Mouse (Mus musculus): ENCODE data around the gene Gm20431.

Gm20431 gene

DNA sequence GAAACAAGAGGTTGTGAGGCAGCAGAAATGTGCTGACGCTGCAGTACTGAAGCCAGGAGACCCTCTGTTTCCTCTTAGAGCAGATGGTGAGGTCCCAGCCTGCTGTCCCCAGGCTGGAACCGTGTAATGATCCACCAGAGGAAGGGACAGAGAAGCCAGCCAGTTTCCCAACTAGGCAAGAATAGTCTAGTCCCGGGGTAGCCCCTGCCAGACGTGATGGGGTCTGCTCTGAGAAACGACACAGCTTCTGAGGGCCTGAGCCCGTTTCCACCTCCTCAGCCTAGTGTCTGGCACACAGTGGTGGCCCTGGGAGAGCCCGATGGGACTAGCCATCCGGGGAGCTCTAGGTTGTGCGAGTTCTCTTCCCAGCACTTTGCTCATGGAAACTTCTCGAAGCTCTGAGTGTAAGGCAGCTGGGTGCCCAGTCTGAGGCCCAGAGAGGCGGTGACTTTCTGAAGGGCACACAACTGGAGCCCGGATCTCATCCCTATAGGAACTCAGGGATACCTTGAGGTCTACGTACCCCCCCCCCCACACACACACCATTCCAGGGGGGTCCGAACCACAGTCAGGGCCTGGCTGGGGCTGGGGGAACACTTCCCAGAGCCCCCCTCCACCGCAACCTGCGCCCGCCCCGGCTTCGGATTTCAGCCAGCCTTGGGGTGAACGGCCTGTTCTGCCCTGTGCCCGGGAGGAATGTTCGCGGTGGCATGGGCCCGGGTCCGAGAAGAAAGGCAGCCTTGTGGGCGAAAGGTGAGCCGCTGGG, 64.4 kb downstream of the Gm20431 start:
- H3K27me3 ChIP-seq (ENCODE audit: control insufficient read depth, insufficient read depth, low read length, poor library complexity, severe bottlenecking) = no peaks in the 10 kb centered on the region
- no peak for DNase-seq (ENCODE audit: low read depth, low spot score)
- H3K36me3 ChIP-seq (ENCODE audit: control insufficient read depth, insufficient read depth, low read length, poor library complexity, severe bottlenecking) = no peaks in the 10 kb centered on the region

DNA sequence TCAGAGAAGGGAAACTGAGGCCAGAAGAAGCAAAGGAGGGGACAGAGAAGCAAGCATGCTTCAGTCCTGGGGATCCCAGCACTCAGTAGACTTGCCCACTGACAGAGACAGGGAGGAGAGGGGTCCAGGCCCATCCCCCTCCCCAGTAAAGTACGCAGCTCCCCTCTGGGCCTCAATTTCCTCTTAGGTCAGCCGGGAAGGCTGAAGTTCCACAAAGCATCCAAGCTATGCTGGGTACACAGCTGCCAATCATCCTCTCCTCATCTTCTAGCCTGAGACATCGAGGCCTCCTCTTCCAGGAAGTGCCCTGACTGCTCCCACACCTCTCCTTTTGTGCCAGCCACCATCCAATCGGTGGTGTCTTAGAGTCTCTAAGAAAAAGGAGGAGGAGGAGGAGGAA, 65.0 kb downstream of the Gm20431 start:
- Histone ChIP-seq H3K27me3 (ENCODE audit: control insufficient read depth, insufficient read depth, low read length, poor library complexity, severe bottlenecking) (no peaks in the 10 kb centered on the region), H3K36me3 (ENCODE audit: control insufficient read depth, insufficient read depth, low read length, poor library complexity, severe bottlenecking) (no peaks in the 10 kb centered on the region)
- DNase-seq (ENCODE audit: low read depth, low spot score) = no peak

DNA sequence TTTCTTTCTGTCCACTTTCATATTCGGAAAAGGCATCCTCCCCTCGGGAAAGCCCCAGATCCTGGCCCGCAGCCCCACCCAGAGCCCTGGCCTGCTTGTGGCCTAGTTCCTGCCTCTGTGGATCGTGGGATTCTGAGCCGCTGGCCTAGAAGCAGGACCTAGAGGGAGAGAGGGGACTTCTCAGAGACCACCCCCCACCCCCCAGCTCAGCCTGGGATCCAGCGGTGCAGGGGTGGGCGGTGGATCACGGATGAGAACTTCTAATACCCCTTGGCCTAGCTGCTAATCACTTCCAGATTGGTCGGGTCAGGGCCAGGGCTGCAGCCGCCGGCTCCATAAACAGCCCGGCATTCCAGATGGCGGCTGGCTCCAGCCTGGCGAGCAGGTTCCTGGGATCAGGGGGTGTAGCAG, 65.5 kb downstream of the Gm20431 start:
- no peak for DNase-seq (ENCODE audit: low read depth, low spot score)
- Histone ChIP-seq H3K36me3 (ENCODE audit: control insufficient read depth, insufficient read depth, low read length, poor library complexity, severe bottlenecking) (no peaks in the 10 kb centered on the region), H3K27me3 (ENCODE audit: control insufficient read depth, insufficient read depth, low read length, poor library complexity, severe bottlenecking) (no peaks in the 10 kb centered on the region)

DNA sequence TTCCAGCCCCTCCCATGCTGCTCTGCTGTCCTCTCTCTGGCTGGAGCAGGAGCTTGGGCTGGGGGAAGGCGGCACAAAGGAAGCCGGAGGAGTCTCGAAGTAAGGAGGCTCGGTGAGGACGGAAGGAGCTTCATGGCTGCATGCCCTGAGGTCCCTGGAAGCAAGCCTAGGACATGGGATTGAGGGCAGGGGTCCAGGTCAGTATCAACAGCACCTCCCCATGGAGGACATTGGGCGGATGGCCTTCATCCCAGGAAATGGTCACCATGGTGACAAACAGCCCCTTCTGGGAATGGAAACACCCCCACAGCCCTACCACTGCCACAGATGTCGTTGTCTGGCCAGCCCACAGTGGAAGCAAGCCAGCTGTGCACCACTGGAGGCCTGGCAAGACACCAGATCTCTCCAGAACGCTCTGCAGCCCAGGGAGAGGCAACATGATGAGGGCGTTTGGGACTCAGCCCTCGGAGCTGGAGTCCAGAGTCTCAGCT, 66.8 kb downstream of the Gm20431 start:
- H3K27me3 ChIP-seq (ENCODE audit: control insufficient read depth, insufficient read depth, low read length, poor library complexity, severe bottlenecking) = no peaks in the 10 kb centered on the region
- DNase-seq (ENCODE audit: low read depth, low spot score) = no peak
- no peaks in the 10 kb centered on the region for H3K36me3 ChIP-seq (ENCODE audit: control insufficient read depth, insufficient read depth, low read length, poor library complexity, severe bottlenecking)

DNA sequence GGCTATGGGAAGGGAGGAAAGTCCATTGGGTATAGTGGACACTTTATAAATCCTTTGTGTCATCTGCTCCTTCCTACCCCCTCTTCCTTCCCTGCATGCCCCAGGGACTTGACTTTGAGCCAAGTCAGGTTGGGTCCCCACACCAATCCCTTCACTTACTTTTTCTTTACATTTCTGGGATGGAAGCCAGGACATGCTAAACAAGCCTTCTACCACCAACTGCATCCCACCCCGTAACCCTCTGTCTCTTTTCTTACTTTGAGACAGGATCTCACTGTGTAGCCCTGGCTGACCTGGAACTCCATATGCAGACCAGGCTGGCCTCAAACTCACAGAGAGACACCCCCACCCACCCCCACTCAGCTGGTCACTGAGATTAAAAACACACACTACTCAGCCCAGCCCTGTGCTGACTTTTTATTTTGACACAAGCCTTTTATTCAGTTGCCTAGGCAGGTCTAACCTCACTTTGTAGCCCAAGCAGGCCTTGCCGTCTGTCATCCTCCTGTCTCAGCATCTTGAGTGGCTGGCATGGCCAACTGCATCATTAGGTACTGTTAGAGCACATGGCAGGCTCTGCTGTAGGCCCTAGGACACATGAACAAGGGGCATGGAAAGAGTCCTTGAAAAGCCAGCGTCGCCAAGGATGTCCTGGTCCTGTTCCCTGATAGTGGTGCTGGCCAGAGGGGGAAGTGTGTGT, 67.6 kb downstream of the Gm20431 start:
- no peaks in the 10 kb centered on the region for H3K27me3 ChIP-seq (ENCODE audit: control insufficient read depth, insufficient read depth, low read length, poor library complexity, severe bottlenecking)
- DNase-seq (ENCODE audit: low read depth, low spot score) = no peak

DNA sequence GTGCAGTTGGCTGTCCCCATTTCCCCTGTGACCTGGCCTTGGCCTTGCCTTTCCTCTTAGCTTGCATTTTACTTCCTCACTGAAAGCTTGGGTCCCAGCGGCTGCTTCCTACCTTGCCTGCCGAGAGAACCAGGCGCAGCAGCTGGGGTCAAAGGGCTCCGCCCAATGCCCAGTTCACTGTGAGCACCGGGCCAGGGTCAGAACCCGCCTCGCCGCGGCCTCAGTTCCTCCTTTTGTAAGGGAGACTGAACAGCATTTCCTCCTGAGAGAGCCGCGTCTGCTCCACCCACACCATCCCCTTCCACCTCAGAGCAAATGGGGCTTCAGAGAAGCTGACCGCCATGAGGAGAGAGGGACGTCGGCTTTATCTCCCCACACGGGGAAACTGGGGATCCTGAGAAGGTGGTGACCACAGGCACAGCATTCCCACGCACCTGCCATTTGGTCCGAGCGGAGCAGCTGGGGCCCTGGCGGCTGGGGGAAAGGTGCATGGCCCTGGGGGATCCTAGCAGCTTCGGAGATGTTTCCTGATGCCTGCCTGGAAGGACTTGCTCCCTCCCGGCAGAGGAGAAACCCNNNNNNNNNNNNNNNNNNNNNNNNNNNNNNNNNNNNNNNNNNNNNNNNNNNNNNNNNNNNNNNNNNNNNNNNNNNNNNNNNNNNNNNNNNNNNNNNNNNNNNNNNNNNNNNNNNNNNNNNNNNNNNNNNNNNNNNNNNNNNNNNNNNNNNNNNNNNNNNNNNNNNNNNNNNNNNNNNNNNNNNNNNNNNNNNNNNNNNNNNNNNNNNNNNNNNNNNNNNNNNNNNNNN, 72.3 kb downstream of the Gm20431 start:
- H3K36me3 ChIP-seq (ENCODE audit: control insufficient read depth, insufficient read depth, low read length, poor library complexity, severe bottlenecking) = no peaks in the 10 kb centered on the region
- peak; percentile 73 for DNase-seq (ENCODE audit: low read depth, low spot score)
- H3K27me3 ChIP-seq (ENCODE audit: control insufficient read depth, insufficient read depth, low read length, poor library complexity, severe bottlenecking) = no peaks in the 10 kb centered on the region

More for the DNA sequence above, 67.6 kb downstream of the Gm20431 start:
- no peaks in the 10 kb centered on the region for H3K36me3 ChIP-seq (ENCODE audit: control insufficient read depth, insufficient read depth, low read length, poor library complexity, severe bottlenecking)

DNA sequence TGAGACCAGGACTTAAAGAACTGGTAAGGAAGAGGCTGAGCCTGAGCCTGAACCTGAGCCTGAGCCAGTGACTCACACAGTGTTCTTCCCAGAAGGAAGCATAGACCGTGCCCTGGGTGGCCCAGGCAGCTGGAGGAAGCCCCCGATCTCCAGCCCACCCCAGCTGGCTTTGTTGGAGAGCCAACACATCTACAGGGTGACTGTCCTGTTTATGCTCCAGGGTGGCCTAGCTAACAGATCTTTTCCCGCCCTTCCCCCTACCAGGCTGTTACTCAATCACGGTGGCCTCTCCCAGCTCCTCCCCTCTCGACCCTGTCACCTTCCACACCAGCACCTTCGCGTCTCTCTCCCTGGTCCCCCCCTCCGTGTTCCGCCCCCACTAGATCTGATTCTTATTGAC, 74.3 kb downstream of the Gm20431 start:
- H3K36me3 ChIP-seq (ENCODE audit: control insufficient read depth, insufficient read depth, low read length, poor library complexity, severe bottlenecking) = no peaks in the 10 kb centered on the region
- H3K27me3 ChIP-seq (ENCODE audit: control insufficient read depth, insufficient read depth, low read length, poor library complexity, severe bottlenecking) = no peaks in the 10 kb centered on the region
- no peak for DNase-seq (ENCODE audit: low read depth, low spot score)

DNA sequence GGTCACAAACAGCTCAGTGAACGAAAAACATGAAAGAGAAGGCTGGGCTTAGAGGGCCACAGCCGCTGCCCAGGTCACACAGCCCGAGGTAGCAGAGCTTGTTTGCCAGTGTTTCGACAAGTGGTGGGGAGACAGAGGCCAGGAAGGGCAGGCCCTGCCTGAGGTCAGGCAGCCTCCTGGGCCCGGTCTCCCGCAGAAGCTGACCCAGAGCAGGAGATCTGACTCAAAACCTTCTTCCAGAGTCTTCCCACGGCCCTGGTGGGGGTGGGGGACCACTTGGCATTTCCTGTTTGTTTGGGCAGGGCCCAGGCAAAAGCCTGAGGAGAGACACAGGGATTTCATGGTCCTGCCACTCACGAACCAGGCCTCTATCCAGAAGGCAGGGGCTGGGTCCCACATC, 75.3 kb downstream of the Gm20431 start:
- no peaks in the 10 kb centered on the region for H3K36me3 ChIP-seq (ENCODE audit: control insufficient read depth, insufficient read depth, low read length, poor library complexity, severe bottlenecking)
- no peak for DNase-seq (ENCODE audit: low read depth, low spot score)
- no peaks in the 10 kb centered on the region for H3K27me3 ChIP-seq (ENCODE audit: control insufficient read depth, insufficient read depth, low read length, poor library complexity, severe bottlenecking)

DNA sequence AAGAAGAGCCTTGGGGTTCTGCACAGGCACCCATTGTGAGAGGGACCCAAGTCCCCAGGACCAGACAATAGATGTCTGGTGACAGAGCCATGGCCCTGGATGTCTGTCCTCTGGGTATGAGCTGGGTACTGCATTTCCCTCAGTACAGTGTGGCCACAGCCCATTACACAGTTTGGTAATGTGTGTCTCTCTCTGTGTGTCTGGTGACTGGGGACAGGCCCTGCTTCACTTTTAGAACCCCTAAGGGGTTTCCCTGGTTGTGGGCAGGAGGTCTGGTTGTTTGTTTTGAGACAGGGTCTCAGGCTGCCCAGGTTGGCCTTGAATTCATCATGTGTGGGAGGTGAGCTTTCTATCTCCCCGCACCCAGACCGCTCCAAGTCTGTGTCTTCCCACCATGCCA, 76.0 kb downstream of the Gm20431 start:
- no peaks in the 10 kb centered on the region for H3K36me3 ChIP-seq (ENCODE audit: control insufficient read depth, insufficient read depth, low read length, poor library complexity, severe bottlenecking)

DNA sequence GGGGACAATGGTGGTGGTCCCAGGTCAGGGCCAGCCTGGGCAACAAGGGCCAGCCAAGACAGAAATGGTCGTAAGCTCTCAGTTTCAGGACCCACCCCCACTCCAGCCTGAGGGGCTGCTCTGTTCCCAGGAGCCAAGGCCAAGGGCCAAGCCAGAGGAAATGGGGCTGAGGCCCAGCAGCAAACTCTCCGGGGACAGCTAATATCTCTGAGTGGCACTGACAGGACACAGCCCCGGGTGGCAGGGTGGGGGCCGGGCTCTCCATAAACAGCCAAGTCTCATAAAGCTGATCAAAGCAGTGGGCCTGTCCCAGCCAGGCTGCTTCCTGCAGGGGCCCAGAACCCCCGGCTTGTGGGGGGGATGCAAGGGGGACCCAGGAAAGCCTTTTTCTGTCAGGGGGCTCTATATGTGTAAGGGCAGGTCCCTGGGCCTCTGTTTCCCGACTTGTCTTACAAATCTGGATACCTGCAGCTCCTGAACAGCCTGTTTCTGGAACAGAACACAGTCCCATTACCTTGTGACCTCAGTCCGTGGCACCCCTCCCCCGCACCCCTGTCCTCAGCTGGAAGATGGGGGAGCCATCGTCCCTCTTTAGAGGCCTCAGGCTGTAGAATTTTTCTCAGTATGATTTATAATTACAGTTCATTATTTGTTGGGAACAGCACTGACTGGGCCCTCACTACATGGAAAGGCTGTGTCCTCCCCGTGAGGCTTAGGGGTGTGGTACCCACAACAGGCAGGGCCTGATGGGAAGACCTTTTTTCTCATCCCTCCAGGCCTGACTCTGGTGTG, 77.9 kb downstream of the Gm20431 start:
- no peak for DNase-seq (ENCODE audit: low read depth, low spot score)
- H3K27me3 ChIP-seq (ENCODE audit: control insufficient read depth, insufficient read depth, low read length, poor library complexity, severe bottlenecking) = no peaks in the 10 kb centered on the region
- H3K36me3 ChIP-seq (ENCODE audit: control insufficient read depth, insufficient read depth, low read length, poor library complexity, severe bottlenecking) = no peaks in the 10 kb centered on the region

More for the DNA sequence above, 76.0 kb downstream of the Gm20431 start:
- no peak for DNase-seq (ENCODE audit: low read depth, low spot score)
- H3K27me3 ChIP-seq (ENCODE audit: control insufficient read depth, insufficient read depth, low read length, poor library complexity, severe bottlenecking) = no peaks in the 10 kb centered on the region

DNA sequence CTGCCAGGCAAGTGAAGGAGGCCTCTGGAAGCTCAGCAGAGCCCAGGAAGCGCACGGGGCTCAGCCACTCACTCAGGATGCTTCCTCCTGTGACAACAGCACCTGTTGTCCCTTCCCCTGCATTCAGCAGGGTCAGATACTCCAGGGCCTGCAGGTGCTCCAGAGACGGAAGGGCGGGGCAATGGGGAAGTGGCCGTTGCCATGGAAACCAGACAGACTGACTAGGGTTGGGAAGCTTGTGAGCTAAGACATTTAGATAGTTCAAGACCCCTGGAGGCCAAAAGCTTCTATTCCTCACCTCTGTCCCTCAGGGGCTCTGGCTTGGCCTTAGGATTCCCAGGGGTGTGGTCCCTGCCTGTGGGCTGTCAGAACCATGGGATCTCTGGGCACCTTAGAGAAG, 82.8 kb downstream of the Gm20431 start:
- Histone ChIP-seq H3K36me3 (ENCODE audit: control insufficient read depth, insufficient read depth, low read length, poor library complexity, severe bottlenecking) (no peaks in the 10 kb centered on the region; the same call in 1 of the 2 replicates), H3K27me3 (ENCODE audit: control insufficient read depth, insufficient read depth, low read length, poor library complexity, severe bottlenecking) (no peaks in the 10 kb centered on the region)
- peak; percentile 73 for DNase-seq (ENCODE audit: low read depth, low spot score)

DNA sequence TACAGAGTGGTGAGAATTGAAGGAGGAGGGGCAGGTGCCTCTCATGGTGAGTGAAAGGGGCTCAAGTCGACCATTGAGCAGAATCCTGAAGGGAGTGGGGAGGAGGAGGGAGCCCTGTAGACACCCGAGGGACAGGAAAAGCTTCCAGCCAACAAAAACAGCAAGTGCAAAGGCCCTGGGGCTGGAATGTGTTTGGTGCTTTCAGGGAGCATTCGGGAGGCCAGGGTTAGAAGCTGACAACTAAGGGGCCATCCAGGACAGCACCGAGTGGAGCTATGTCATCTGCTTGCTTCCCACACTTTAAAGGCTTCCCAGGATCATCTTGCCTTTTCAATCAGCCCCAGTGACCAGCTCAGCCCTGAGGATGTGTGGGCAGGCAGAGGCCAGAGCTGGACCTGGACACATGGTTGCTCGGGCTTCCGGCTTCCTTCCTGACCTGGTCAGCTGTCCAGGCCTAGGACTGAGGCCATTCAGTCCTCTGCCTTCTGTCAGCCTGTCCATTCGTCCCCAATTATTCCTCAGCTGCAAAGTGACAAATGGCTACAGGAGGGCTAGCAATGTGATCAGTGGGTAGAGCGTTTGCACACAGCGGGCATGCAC, 84.0 kb downstream of the Gm20431 start:
- H3K27me3 ChIP-seq (ENCODE audit: control insufficient read depth, insufficient read depth, low read length, poor library complexity, severe bottlenecking) = no peaks in the 10 kb centered on the region
- no peak for DNase-seq (ENCODE audit: low read depth, low spot score)
- no peaks in the 10 kb centered on the region; the same call in 1 of the 2 replicates for H3K36me3 ChIP-seq (ENCODE audit: control insufficient read depth, insufficient read depth, low read length, poor library complexity, severe bottlenecking)

DNA sequence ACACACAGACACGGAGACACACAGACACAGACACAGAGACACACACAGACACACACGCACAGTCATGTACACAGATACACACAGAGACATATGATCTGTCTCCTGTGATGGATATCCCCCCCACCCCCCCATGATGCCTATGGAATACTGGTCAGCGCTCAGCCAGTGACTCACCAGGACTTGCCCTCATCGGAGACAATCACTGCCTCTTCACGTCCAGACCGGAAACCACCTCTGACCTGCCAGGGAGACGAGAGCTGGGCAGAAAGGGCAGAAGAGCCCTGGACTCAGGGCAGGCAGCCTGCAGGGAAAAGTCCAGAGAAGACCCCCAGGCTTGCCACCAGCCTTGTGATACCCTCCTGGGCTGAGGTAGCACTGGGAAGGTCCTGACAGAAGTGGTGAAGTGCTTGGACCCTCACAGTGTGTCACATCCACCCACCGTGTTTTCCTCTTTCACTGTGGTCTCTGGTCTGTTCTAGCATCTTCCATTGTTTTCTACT, 85.1 kb downstream of the Gm20431 start:
- H3K27me3 ChIP-seq (ENCODE audit: control insufficient read depth, insufficient read depth, low read length, poor library complexity, severe bottlenecking) = no peaks in the 10 kb centered on the region
- no peaks in the 10 kb centered on the region; the same call in 1 of the 2 replicates for H3K36me3 ChIP-seq (ENCODE audit: control insufficient read depth, insufficient read depth, low read length, poor library complexity, severe bottlenecking)
- no peak for DNase-seq (ENCODE audit: low read depth, low spot score)

DNA sequence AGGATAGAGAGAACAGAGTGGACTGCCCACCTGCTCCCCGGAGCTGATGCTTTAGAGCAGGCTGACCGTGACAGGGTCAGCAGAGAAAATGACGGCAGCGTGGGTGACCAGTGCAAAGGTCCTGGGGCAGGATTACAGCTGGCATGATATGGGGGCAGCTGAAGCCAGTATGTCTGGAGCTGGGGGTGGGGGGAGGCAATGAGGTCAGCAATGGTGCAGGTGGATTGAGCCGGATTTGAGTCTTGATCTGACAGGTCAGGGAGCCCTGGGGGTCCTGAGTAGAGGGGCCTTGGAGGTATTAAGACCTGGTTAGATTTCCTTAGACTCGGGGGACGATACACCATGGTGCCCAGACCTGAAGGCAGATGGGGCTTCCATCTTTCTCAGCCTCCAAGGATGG, 85.7 kb downstream of the Gm20431 start:
- Histone ChIP-seq H3K36me3 (ENCODE audit: control insufficient read depth, insufficient read depth, low read length, poor library complexity, severe bottlenecking) (no peaks in the 10 kb centered on the region; the same call in 1 of the 2 replicates), H3K27me3 (ENCODE audit: control insufficient read depth, insufficient read depth, low read length, poor library complexity, severe bottlenecking) (no peaks in the 10 kb centered on the region)
- DNase-seq (ENCODE audit: low read depth, low spot score) = no peak

Measured in splenic B cell, adult 2 months (primary cell).